Mouse (Mus musculus): ENCODE data around the gene Gm8265.
"Not testable (repeated sequence)": the region's sequence is repeated elsewhere in the genome, so short reads cannot be mapped to it uniquely, and the experiment has no call there.

Gene Gm8265

DNA sequence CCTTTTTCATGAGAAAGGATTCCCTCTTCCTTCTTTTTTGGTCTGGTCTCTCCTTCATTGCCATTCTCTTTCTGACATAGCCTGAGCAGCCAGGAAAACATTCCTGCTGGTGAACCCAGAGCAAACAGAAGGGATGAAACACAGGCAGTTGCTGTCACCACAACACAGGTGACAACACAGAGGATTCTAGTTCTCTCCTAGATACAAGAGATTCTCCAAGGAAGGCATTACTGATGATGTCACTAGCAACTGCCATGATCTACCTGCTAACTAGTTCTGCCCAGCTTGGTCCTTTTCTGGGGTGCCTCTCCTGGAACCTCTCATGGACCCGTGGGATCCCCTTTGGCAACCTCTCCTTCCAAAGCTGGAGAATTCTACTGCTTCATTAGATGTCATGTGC is at the start of gene Gm8265:
Gm8265 (minus strand) TSS at position 101 of the 400 bp plus-strand sequence.
- DNase-seq (ENCODE audit: low spot score) = not testable (repeated sequence)

Data from urinary bladder, postnatal 25 days (tissue).